Mouse (Mus musculus): ENCODE results near the gene P4ha3. TPM values are rescaled to one million over a fixed set of nuclear protein-coding genes. Genes with fewer than 3 reads are reported as not detected.

Gene P4ha3
- total RNA-seq, 2 experiments from 2014 or later, result 7.0 to 7.1 TPM

DNA sequence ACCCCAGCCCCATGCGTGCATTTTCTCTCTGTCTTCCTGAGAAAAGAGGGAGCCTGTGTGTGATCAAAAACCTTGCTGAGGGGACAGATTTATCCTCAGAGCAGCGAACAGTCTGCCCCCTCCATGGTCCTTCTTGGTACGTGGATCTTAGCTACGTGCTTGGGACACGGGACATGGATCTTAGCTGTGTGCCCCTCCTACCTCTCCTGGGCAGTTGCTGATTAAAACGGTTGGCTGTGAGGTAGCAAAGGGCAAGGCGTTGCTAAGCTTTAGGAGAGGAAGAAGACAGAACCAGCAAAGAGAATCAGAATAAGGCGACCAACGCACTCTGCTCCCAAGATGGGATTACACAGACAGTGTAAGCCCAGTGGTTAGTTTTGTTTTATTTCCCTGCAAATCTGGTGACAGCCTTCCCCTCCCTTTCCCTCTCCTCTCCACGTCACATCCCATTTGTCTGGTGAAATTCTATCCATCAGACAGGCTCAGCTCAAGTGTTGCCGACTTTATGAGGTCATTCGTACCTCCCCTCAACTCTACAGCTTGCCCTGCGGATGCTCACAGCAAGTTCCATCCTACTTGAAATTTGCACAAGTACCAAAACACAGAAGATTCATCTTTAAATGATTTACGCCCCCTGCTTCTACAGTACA lies 13.7 kb downstream of the P4ha3 start:
- intact Hi-C loops (cut with DNase I), result no loop called here
- DNase-seq (ENCODE audit: extremely low spot score in 1 of 2, low spot score in 2 of 2), result no peak

DNA sequence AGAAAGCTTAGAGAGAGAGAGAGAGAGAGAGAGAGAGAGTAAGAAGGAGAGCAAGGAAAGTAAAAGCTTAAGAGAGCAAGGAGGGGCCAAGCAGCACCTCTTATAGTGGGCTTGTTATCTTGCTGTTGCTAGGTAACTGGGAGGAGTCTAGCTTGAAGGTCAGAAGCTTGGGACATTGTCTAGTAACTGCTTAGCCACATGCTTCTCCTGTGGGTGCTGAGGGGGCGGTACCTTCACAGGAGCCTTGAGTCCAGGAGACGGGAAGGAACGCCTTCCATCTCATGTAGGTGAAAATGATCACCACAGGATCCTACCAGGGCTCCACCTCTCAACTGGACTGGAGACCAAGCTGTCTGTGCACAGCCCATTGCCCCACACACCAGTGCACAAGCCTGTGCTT lies 16.1 kb downstream of the P4ha3 start:
- intact Hi-C loops (cut with DNase I), result no loop called here
- DNase-seq (ENCODE audit: extremely low spot score in 1 of 2, low spot score in 2 of 2), result no peak

DNA sequence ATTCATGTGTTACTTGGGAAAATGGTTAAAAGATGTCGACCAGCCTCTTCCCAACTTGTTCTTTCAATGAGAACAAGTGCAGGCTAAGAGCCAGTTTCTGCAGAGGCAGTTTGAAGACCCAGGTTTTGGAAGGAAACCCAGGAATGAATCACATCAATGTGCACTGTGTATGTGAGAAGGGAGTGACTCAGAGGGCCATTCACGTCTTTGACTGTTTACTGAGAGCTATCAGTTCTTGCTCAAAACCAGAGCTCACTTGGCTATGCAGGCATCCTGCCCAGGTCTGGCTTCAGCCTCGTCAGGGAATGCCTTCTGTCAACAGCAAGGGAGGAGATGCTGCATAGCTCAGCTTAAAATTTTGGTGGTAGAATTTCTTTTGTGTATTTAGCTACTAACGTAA lies 17.0 kb downstream of the P4ha3 start:
- peak; percentile 57 to 64 for DNase-seq (ENCODE audit: extremely low spot score in 1 of 2, low spot score in 2 of 2)
- intact Hi-C loops (cut with DNase I), result no loop called here

DNA sequence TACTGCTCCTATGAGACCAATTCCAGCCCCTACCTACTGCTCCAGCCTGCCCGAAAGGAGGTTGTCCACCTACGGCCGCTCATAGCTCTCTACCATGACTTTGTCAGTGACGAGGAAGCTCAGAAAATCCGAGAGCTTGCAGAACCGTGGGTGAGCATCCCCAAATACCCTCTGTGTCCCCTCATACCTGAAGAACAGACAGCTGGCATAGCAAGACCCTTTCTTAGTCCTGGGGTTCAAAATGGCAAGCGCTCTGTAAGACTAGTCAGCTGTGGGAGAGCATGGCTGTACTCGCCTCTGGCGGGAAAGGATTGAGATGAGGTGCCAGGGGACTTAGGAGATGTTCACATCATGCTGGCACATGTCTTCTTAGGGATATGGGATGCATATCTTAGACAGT lies 20.6 kb downstream of the P4ha3 start:
- no peak for DNase-seq (ENCODE audit: extremely low spot score in 1 of 2, low spot score in 2 of 2)
- intact Hi-C loops (cut with DNase I), result no loop called here

DNA sequence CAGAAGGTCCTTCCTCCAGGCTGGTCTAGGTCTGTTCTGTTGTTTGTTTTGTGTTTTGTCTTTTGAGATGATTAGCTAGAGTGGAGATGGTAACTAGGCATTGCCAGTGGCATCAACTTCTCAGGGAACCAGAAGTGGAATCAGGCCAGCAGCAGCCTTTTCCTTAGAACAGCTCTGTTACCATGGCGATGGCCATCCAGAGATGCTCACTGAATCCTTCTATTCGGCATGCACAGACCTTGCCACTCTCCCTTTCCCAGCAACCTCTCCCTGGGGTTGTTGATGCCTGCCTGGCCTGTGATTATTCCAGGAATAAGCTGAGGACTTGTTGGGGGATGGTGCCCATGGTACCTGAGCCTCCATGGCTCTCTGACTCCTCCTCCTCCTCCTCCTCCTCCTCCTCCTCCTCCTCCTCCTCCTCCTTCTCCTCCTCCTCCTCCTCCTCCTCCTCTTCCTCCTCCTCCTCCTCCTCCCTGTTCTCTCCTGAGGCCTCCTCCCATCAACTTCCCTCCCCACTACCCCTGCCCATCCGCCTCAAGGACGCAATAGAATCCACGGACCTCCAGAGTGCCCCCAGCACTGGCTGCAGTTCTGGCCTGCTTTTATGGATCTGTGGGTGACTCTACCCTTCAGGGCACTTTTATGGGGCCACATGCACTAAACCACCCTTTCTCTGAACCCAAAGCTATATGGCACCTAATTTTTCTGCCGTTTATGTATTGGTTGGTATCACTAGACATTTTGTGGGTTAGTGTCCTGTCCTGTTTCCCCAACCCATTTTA lies 22.7 kb downstream of the P4ha3 start:
- peak; percentile 71 to 77 for DNase-seq (ENCODE audit: extremely low spot score in 1 of 2, low spot score in 2 of 2)
- intact Hi-C loops (cut with DNase I), result no loop called here

DNA sequence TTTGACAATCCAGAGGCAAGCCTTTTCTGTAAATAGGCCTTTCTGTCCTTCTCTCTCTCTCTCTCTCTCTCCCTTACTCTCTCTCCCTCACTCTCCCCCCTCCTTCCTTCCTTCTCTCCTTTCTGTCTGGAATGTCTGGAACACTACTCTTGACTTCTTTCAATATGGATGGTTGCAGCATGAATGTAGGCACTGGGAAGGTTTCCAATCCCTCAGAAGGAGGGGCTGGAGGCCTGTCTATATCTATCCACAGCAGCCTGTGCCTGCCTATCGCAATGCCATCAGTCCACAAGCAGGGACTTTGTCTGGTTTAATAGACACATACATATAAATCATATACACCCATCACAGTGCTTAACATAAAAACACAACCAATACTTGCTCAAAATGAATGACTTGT lies 23.9 kb downstream of the P4ha3 start:
- intact Hi-C loops (cut with DNase I), result no loop called here
- DNase-seq (ENCODE audit: extremely low spot score in 1 of 2, low spot score in 2 of 2), result no peak

DNA sequence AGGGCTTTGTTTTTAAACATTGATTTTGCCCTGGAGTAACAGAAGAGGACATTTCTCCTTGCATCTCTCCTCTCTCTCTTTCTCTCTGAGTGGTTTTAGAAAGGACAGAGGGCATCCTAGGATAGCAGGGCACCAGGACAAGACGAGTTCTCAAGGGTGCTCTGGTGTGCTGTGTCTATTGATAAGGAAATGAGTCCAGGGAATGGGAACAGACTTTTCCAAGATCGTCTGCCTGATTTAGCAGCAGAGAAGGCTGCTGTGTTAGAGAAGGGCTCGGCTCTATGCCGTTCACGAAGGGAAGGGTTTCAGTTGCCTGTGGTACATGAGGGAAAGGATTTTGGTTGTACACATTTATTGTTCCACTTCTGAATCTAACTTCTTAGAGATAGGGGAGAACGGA lies 24.4 kb downstream of the P4ha3 start:
- intact Hi-C loops (cut with DNase I), result no loop called here
- DNase-seq (ENCODE audit: extremely low spot score in 1 of 2, low spot score in 2 of 2), result no peak

DNA sequence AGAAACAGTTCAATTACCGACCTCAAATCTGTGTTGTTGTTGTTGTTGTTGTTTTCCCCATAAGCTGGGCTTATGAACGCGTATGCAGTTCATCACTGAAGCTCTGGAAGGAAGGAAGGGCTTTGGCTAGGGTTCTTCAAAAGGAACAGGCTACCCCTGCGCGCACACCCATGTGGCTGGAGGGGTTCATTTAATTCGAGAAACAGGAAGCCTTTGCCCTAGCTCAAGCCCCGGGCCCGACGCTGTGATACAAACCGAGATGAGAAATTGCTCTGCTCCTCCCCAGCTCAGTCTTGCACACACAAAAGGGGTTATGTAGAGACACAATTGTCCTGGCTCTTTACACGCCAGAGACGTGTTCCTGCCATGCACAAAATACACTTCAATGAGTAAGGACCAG lies 25.0 kb downstream of the P4ha3 start:
- DNase-seq (ENCODE audit: extremely low spot score in 1 of 2, low spot score in 2 of 2), result no peak
- intact Hi-C loops (cut with DNase I), result no loop called here

DNA sequence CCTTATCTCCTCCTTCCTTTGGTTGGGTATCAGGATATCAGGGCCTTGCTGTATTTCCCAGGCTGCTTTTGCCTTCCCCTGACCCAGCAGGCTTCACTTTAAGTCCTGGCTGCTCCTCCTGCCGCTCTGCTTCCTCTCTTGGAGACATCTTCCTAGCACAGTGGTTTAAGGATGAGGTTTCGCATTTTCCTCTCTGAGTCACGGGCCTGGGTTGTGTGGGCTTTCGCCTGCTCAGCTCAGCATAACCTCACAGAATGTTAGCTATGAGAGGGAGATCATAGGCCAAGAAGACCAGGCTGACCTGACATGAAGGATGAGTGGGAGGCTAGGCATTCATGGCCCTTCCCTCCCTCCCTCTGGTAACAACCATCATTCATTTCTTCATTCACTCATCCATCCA lies 27.4 kb downstream of the P4ha3 start:
- DNase-seq (ENCODE audit: extremely low spot score in 1 of 2, low spot score in 2 of 2), result no peak
- intact Hi-C loops (cut with DNase I), result no loop called here

DNA sequence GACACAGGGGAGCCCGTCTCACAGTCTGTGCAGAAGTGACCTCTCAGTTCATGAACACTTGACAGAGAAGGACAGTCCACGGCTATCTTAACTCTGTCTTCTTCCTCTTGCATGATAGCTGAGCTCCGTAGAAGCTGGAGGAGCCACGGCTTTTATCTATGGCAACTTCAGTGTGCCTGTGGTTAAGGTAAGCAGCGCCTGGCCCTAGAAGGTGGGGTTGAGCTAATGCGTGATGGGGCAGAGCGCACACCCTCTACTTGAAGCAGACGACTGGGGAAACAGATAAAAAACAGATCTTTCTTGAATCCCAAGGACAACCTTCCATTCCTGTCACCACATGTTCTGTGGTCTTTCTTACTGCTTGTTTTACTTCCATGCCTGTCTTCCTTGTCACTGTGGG lies 31.6 kb downstream of the P4ha3 start:
- DNase-seq (ENCODE audit: extremely low spot score in 1 of 2, low spot score in 2 of 2), result no peak
- intact Hi-C loops (cut with DNase I), result no loop called here

DNA sequence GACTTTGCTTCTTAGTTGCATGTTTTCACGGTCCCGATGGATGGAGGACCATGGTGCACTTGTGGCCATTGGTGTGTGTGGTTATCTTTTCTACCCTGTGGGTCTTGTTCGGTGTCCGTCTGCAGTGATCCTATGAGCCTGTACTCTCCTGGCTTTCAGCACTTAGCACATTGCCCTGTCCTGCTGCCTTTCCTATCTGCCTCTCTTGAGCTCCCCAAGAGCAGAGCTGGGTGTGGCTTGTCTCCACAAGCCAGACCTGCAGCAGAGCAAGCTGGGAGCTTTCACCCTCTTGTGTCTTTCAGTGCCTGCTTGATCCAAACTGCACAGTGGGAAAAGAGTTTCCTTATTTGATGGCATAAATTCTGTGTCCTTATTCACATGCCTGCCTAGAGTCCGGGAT lies 32.2 kb downstream of the P4ha3 start:
- intact Hi-C loops (cut with DNase I), result no loop called here
- no peak for DNase-seq (ENCODE audit: extremely low spot score in 1 of 2, low spot score in 2 of 2)

DNA sequence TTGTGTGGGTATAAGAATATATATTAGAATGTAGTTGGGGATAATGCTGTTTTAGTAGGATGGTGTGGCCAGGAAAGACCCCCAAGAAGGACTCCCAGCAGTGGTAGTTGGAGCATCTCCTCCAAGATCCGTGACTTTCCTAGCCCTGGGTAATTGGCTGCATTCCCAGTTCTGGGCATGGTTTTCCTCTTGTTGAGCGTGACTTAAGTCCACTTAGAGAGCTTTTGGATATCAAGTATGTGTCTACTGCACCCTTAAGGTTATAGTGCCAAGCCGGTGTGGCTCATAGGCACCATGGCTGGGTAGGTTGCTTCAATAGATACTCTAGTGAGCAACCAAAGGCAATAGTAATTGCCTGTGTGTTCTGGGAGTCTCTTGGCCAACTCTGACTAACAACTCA lies 38.4 kb downstream of the P4ha3 start:
- no peak for DNase-seq (ENCODE audit: extremely low spot score in 1 of 2, low spot score in 2 of 2)
- intact Hi-C loops (cut with DNase I), result loop anchor here (2.0 kb wide), 1 partner anchor 45 kb away; no protein-coding TSS in a partner anchor

DNA sequence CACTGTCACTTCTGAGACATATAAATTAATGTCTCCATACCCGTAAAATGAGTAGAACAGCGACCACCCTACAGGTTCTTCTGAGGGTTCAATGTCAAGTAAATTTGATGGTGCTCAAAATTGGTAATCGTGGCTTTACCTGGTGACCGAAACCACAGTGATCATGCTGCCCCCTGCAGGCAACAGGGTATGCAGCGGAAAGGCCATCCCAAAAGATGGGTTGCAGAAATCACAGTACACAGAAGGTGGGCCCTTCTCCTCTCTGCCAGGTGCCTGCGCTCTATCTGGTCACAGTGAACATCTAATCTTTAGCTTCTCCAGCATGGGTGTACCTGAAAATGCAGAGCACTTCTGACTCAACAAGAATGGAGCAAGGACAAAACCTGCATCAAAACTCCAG lies 40.2 kb downstream of the P4ha3 start:
- intact Hi-C loops (cut with DNase I), result loop anchor here (2.0 kb wide), 1 partner anchor 47 kb away; no protein-coding TSS in a partner anchor

DNA sequence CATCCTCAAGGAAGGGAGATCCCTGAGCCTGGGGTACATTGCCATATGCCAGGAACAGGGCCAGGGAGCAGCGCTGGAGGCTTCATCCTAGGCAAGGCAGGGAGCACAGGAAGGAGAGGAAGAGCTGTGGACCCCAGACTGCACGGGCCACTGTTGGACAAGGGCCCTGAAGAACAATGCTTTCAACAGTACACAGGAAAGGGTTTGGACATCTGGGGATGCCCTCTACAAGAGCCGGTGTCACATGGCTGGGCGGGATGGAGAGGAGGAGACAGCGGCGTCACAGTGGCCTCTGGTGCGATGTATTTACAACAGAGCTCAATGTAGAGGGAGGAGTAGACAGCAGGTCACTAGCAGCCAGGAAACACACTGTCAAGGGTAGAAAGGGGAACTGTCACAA lies 42.2 kb downstream of the P4ha3 start:
- DNase-seq (ENCODE audit: extremely low spot score in 1 of 2, low spot score in 2 of 2), result no peak
- intact Hi-C loops (cut with DNase I), result no loop called here

More for the DNA sequence above, 40.2 kb downstream of the P4ha3 start:
- peak in 1 of 2 experiments; percentile 49 for DNase-seq (ENCODE audit: extremely low spot score in 1 of 2, low spot score in 2 of 2)

DNA sequence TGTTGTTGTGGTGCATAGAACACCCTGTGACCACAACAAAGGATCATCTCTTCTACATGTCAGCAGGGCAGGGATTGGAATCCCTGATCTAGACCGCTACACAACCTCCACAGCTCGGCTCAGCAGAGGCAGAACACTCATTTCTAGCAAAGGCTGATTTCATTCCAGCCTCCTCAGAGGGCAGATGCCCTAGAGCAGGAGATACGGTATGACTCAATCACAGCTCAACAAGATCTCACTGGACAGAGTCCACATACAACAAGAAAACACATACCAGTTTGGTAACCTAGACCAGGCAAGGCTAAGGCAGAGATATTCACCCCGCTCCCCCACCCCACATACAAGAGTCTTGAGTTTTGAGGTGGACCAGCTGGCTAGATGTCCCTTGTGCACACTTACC lies 43.3 kb downstream of the P4ha3 start:
- intact Hi-C loops (cut with DNase I), result no loop called here
- no peak for DNase-seq (ENCODE audit: extremely low spot score in 1 of 2, low spot score in 2 of 2)

DNA sequence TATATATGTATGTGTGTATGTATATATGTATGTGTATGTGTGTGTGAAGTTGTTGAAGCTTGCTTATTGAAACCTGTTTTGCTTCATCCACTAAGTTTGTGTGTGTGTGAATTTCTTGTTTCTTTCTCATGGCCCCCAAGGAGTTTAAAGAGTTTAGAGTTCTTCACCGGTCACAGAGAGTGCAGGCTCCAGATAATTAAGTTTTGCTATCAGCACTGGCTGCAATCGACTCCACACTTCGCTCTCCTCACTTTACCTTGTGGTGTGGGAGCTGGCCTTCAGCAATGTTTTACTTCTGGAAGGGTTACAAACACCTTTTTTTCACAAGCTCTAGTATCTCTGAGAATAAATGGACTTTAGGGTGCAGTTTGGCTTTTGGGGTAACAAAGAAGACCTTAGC lies 45.9 kb downstream of the P4ha3 start:
- DNase-seq (ENCODE audit: extremely low spot score in 1 of 2, low spot score in 2 of 2), result no peak
- intact Hi-C loops (cut with DNase I), result loop anchor here (10.0 kb wide), 1 partner anchor 84 kb away; no protein-coding TSS in a partner anchor

DNA sequence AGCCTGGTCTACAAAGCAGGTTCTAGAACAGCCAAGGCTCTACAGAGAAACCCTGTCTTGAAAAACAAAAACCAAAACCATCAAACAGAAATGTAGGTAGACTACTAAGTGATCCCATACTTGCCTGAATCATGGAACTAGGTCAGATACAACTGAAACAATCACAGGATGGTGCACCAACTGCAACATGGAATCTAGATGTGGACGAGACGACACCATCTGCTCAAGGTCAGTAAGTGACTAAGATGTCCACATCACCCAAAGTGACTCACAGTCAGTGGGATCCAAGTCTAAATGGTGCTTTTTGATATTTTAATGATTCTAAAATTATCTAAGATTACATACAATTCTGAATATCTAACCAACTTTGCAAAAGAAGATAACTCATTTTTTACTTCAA lies 50.6 kb downstream of the P4ha3 start:
- intact Hi-C loops (cut with DNase I), result loop anchor here (10.0 kb wide), 1 partner anchor 79 kb away; no protein-coding TSS in a partner anchor
- DNase-seq (ENCODE audit: extremely low spot score in 1 of 2, low spot score in 2 of 2), result no peak

DNA sequence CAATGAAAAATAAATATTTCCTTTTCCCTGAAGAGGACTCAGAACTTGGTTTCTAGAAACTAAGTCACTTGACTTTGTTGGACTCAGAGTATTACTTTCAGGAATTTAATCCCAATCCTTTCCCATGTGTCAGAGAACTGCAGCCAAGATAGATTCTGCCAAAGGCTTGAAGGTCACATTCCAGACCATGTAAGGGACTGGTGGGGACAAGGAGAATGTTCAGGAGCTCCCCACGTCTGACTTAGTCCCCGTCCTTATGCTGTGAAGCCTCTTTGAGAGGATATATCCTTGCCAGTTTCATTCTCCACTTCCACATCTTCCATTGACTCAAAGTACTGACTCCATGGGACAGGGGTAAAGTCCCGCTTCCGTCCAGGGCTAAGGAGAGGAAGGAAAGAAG lies 69.7 kb downstream of the P4ha3 start:
- intact Hi-C loops (cut with DNase I), result no loop called here
- DNase-seq (ENCODE audit: extremely low spot score in 1 of 2, low spot score in 2 of 2), result no peak

DNA sequence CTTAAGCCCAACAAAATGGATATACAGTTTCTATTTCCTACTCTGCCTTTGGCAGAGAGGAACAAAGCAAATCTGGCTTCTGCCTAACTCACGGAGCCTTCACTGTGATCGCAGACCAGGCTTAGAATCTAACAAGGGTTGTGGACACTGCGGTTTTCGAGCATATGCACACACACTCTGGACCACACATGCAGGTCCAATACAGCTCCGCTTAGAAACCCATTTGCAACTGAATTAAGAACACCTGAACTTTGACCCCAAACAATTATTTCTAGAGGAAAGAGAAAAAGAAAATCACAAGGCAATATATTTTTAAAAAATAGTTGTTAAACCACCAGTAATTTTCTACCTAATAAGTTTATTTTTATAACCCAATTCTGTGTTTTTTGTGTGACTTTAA lies 71.0 kb downstream of the P4ha3 start:
- intact Hi-C loops (cut with DNase I), result no loop called here
- DNase-seq (ENCODE audit: extremely low spot score in 1 of 2, low spot score in 2 of 2), result no peak

DNA sequence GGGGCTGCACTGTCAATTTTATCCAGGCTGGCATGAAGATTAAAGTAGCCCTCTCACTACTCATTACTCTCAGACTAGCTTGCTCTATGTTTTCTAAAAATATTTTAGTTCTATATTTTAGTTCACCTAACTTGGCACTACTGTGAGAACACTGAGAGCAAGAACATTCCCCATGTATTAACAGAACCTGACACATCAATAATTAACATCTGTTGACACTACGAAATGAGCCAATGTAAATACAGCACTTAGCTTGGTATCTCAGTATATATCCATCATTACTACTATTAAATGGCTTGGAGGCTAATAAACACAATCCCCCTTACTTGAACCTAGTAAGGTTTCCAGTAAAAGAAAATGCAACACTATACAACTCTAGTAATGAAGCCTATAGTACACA lies 71.4 kb downstream of the P4ha3 start:
- no peak for DNase-seq (ENCODE audit: extremely low spot score in 1 of 2, low spot score in 2 of 2)
- intact Hi-C loops (cut with DNase I), result no loop called here

Data from left cerebral cortex, postnatal 10 days (tissue).